Mouse (Mus musculus) kidney, postnatal 14 days (tissue): Measurements from ENCODE around the gene Arid3c.

ENCODE experiments used
- DNase-seq: peaks from one replicate; pipeline ENCODE4 v3.0.0; 2022; ENCODE audit warnings: mixed read lengths

The Arid3c gene

GRCm38 (mm10) chr4:41676248-41677005 lies 54.5 kb downstream of the Arid3c start:
- DNase-seq, result no peak
